Mouse (Mus musculus) heart, embryonic 11.5 days (tissue): ENCODE data around the gene Sdk1. TPM values are rescaled to one million over a fixed set of nuclear protein-coding genes. Genes with fewer than 3 reads are reported as not detected.

Experiments
- ATAC-seq: fragments of 200-750 bp; cut with Nextera tagmentation; replicated peaks from 2 replicates; pipeline ENCODE4 v1.8.0; 2017; ENCODE audit warnings: moderate library complexity; ENCODE audit not compliant: insufficient number of reproducible peaks, low FRiP score, low TSS enrichment
- H3K27ac ChIP-seq: fragments of 300-500 bp; sonication (generic); 2 replicates; pipeline ENCODE4 v1.5.1; 2014; ENCODE audit warnings: mild to moderate bottlenecking, low read depth, low read length
- H3K27me3 ChIP-seq: fragments of 300-500 bp; sonication (generic); 2 replicates; pipeline ENCODE4 v1.6.1; 2014; ENCODE audit warnings: mild to moderate bottlenecking, low read length, mixed read lengths; ENCODE audit not compliant: control insufficient read depth, insufficient read depth
- H3K36me3 ChIP-seq: fragments of 300-500 bp; sonication (generic); 2 replicates; pipeline ENCODE4 v1.6.1; 2014; ENCODE audit warnings: mild to moderate bottlenecking, low read length, moderate library complexity, mixed read lengths; ENCODE audit not compliant: control insufficient read depth, insufficient read depth
- H3K4me1 ChIP-seq: fragments of 300-500 bp; sonication (generic); 2 replicates; pipeline ENCODE4 v1.6.1; 2014; ENCODE audit warnings: low read length; ENCODE audit not compliant: control insufficient read depth, insufficient read depth
- H3K4me2 ChIP-seq: fragments of 300-500 bp; sonication (generic); 2 replicates; pipeline ENCODE4 v1.6.1; 2014; ENCODE audit warnings: mild to moderate bottlenecking, moderate library complexity
- H3K4me3 ChIP-seq: fragments of 300-500 bp; sonication (generic); 2 replicates; pipeline ENCODE4 v1.5.1; 2014; ENCODE audit warnings: low read depth, low read length
- H3K9ac ChIP-seq: fragments of 300-500 bp; sonication (generic); 2 replicates; pipeline ENCODE4 v1.6.1; 2014; ENCODE audit warnings: mild to moderate bottlenecking, low read depth, low read length, moderate library complexity
- H3K9me3 ChIP-seq: fragments of 300-500 bp; sonication (generic); replicated peaks from 2 replicates; pipeline ENCODE4 v1.6.1; 2016; ENCODE audit warnings: low read length; ENCODE audit not compliant: control insufficient read depth
- WGBS: fragments of 180-500 bp; shearing (Covaris S2); extraction: QIAGEN DNeasy Blood & Tissue Kit; methylation state at CpG from one replicate; pipeline ENCODE4 v1.1.7; 2014; ENCODE audit not compliant: insufficient replicate concordance; 5-methylcytosine and 5-hydroxymethylcytosine counted together
- polyA plus RNA-seq: library from polyadenylated mRNA; unstranded; fragments of >200 nt; fragmentation: Nextera tagmentation; extraction: Ambion mirVana; gene quantifications from 2 replicates; pipeline ENCODE4 v1.2.1, GENCODE M21; 2014

The Sdk1 gene
- polyA plus RNA-seq, 1 experiment from 2014 or later = 3.1 TPM

- peak overlapping the region; percentile 78 for H3K4me3 ChIP-seq
- peak overlapping the region; percentile 54; the same call in 1 of the 2 replicates for H3K27ac ChIP-seq
- H3K9ac ChIP-seq = peak overlapping the region; percentile 83
- no peaks in the 10 kb centered on the region for H3K36me3 ChIP-seq
- peaks cover 28% of the 10 kb centered on the region for H3K4me1 ChIP-seq
- ATAC-seq = no peak; the same call in 1 of the 2 replicates
- H3K27me3 ChIP-seq = peaks cover 12% of the 10 kb centered on the region
- H3K9me3 ChIP-seq = no peaks in the 10 kb centered on the region
- H3K4me2 ChIP-seq = peak overlapping the region; percentile 95
- WGBS = under 1% methylated on average over 49 of the region's 82 CpGs
Observed at GRCm38 (mm10) chr5:141241645-141242284, 475 bp downstream of the Sdk1 start.

DNA sequence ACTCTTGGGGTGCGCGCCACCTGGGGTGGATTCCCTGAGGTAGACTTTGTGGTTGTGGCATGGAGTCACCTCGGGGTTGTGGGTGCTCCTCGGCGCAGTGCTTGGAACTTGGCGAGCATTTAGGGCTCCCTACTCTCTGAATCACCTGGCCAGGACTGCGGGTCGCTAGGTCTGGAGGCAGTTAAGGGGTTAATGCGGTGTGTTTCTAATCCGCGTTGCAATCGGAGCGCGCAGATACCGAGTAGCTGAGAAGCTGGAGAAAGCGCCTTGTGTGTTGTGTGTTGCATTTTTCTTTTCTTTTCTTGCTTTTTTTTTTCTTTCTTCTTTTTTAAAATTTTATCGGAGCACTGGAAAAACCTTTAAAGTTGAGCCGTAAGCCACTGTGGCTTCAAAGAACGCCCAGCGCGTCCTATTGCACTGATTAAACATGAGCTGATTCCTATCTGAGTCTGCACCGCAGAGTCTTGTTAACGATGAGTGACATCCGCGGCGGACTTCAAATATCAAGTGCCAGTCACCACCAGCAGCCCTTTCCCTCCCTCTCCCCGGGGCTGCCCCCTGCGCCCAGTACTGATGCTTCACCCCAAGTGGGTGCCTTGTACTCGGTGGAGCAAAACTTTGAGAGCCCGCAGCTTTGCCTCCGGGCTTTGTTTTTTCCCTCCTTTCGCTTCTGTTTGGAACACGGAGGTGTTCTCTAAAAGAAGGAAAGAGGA is 2.1 kb downstream of the Sdk1 start:
- Histone ChIP-seq H3K9me3 (no peaks in the 10 kb centered on the region), H3K27me3 (peaks cover 12% of the 10 kb centered on the region), H3K4me1 (peaks cover 31% of the 10 kb centered on the region), H3K36me3 (no peaks in the 10 kb centered on the region), H3K9ac (peak overlapping the region; percentile 40), H3K27ac (no peak overlapping the region), H3K4me2 (peak overlapping the region; percentile 95), H3K4me3 (peak overlapping the region; percentile 78)
- no peak for ATAC-seq
- 2% methylated on average over 33 of the region's 33 CpGs for WGBS

DNA sequence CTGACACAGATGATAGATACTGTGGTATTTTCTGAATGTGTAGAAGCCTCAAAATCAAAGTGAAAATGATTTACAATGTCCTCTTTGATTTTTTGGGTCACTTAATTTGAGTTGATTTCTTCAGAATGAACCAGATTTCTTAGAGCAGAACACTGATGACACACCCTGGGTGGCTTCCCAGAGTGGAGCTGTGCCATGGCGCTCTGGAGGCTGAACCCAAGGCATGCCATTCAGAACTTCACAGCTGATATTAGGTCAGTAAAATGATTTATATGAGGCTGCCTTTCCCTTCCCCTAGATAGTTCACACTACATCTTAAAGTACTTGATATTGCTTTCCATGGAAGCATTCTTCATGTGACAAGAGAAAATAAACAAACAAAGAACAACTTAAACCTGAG is 23.0 kb downstream of the Sdk1 start:
- Histone ChIP-seq H3K9me3 (no peaks in the 10 kb centered on the region), H3K27ac (no peak overlapping the region), H3K36me3 (no peaks in the 10 kb centered on the region), H3K4me1 (no peaks in the 10 kb centered on the region), H3K27me3 (no peaks in the 10 kb centered on the region), H3K4me2 (no peak overlapping the region), H3K9ac (no peak overlapping the region), H3K4me3 (no peak overlapping the region)
- ATAC-seq = no peak
- 83% methylated on average over 1 of the region's 1 CpGs for WGBS

DNA sequence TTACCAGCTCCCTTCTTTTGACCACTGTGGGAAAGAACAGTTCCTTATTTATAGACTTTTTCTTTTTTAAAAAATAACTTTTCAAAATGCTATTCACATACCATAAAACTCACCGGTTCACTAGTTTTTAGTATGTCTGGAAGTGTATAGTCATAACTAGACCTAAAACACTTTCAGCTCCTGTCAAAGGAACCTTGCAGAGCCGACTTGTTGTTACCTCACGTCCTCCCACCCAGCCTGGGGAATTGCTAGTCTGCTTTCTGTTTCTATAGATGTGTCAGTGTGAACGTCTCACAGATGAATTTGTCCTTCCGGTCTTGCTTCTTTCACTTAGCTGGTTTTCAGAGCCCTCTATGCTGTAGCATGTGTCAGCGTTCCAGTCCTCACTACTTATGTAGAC is 35.8 kb downstream of the Sdk1 start:
- Histone ChIP-seq H3K4me3 (no peak overlapping the region), H3K9ac (no peak overlapping the region), H3K9me3 (no peaks in the 10 kb centered on the region), H3K4me2 (no peak overlapping the region), H3K36me3 (no peaks in the 10 kb centered on the region), H3K27ac (no peak overlapping the region), H3K4me1 (0 out of 2 replicates have a peak, but pooled peaks cover 3% of the 10 kb centered on the region), H3K27me3 (no peaks in the 10 kb centered on the region)
- 71% methylated on average over 6 of the region's 6 CpGs for WGBS
- no peak for ATAC-seq

- no peak for ATAC-seq
- no peak overlapping the region for H3K27ac ChIP-seq
- no peak overlapping the region for H3K4me3 ChIP-seq
- no peak overlapping the region for H3K9ac ChIP-seq
- no peaks in the 10 kb centered on the region for H3K36me3 ChIP-seq
- 53% methylated on average over 2 of the region's 2 CpGs for WGBS
- H3K27me3 ChIP-seq = no peaks in the 10 kb centered on the region
- H3K9me3 ChIP-seq = no peaks in the 10 kb centered on the region
- H3K4me2 ChIP-seq = no peak overlapping the region
- H3K4me1 ChIP-seq = 0 out of 2 replicates have a peak, but pooled peaks cover 3% of the 10 kb centered on the region
Observed at GRCm38 (mm10) chr5:141281751-141282150, 40.5 kb downstream of the Sdk1 start.

DNA sequence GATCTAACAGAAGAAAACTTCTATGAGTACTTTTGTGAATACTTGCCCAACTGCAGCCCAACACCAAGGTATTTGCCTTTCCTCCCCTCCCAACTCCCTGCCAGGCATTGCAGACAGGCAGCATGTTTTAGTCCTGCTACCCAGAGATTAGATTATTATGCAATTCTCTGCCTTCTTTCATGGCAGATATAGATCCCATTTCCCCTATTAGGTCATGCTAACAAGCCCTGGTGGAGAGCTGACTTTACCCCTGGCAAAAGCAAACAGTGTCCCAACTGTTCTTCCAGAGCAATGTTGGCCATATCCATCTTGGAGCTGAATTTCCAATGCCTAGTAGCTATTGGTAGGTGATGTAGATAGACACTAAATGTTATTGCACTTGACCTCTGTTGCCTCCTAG is 48.3 kb downstream of the Sdk1 start:
- H3K27me3 ChIP-seq = no peaks in the 10 kb centered on the region
- no peaks in the 10 kb centered on the region for H3K36me3 ChIP-seq
- no peak overlapping the region for H3K4me2 ChIP-seq
- H3K4me3 ChIP-seq = no peak overlapping the region
- ATAC-seq = no peak
- H3K9me3 ChIP-seq = no peaks in the 10 kb centered on the region
- no peak overlapping the region for H3K9ac ChIP-seq
- no peak overlapping the region for H3K27ac ChIP-seq
- no peaks in the 10 kb centered on the region for H3K4me1 ChIP-seq

GRCm38 (mm10) chr5:141295240-141295639 is 54.0 kb downstream of the Sdk1 start:
- no peak for ATAC-seq
- H3K4me1 ChIP-seq = 0 out of 2 replicates have a peak, but pooled peaks cover 4% of the 10 kb centered on the region
- no peaks in the 10 kb centered on the region for H3K36me3 ChIP-seq
- no peaks in the 10 kb centered on the region for H3K27me3 ChIP-seq
- H3K27ac ChIP-seq = no peak overlapping the region
- no peaks in the 10 kb centered on the region for H3K9me3 ChIP-seq
- no peak overlapping the region for H3K4me2 ChIP-seq
- H3K4me3 ChIP-seq = no peak overlapping the region
- WGBS = 80% methylated on average over 7 of the region's 7 CpGs
- H3K9ac ChIP-seq = no peak overlapping the region

DNA sequence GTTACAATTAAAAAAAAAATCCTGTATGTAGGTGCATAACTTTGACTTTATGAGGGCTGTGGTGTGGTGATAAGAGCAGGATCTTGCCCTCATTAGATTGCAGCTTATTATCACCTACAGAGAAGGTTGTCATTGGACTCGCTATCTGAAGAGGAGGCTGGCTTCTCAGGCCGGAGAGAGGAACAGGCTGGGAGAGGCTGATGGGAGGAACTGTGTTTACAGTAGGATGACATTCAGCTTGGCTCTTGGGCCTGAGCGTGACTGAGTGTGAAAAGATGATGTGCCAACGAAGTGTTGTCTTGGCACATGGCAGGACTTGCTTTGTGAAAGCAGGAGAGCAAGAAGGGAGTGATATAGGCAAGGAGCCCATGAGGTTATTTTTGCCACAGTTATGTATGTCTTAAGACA is 61.0 kb downstream of the Sdk1 start:
- H3K9me3 ChIP-seq = no peaks in the 10 kb centered on the region
- no peak overlapping the region for H3K4me3 ChIP-seq
- no peaks in the 10 kb centered on the region for H3K36me3 ChIP-seq
- peak overlapping the region; percentile 32 for H3K4me2 ChIP-seq
- H3K27me3 ChIP-seq = no peaks in the 10 kb centered on the region
- ATAC-seq = no peak
- peaks cover 15% of the 10 kb centered on the region for H3K4me1 ChIP-seq
- peak overlapping the region; percentile 22; the same call in 1 of the 2 replicates for H3K9ac ChIP-seq
- 15% methylated on average over 4 of the region's 4 CpGs for WGBS
- peak overlapping the region; percentile 46; the same call in 1 of the 2 replicates for H3K27ac ChIP-seq
